Mouse (Mus musculus) ES-E14 (cell line): ENCODE measurements at regions not wholly inside any gene's neighbourhood (a gene's known extent, or its start where the extent isn't known, plus 50 kb on each side); places are given as distances from the start of the nearest gene placed in this dataset.
A peak's percentile ranks its signal among the peaks of the same experiment; 100 is the strongest.
"Not testable (repeated sequence)": the region's sequence is repeated elsewhere in the genome, so short reads cannot be mapped to it uniquely, and the experiment has no call there.

Experiments
- DNase-seq: peaks from one replicate; pipeline ENCODE4 v3.0.0-alpha.2; 2013; ENCODE audit warnings: low read depth, low spot score
- H3K27ac ChIP-seq: 2 replicates; pipeline ENCODE4 v1.5.1; 2012; ENCODE audit warnings: low read depth, mild to moderate bottlenecking, low read length, moderate library complexity, mixed read lengths; ENCODE audit not compliant: poor library complexity, insufficient read depth, severe bottlenecking
- H3K36me3 ChIP-seq: 2 replicates; pipeline ENCODE4 v1.6.1; 2012; ENCODE audit warnings: mild to moderate bottlenecking, low read length, moderate library complexity, mixed read lengths; ENCODE audit not compliant: control insufficient read depth, poor library complexity, insufficient read depth, severe bottlenecking
- H3K4me1 ChIP-seq, 2 experiments: fragments of 150-350 bp in 1 of 2; sonication (generic) in 1 of 2; 2 replicates each; pipeline ENCODE4 v1.6.1; 2012; ENCODE audit warnings: low read length in 2 of 2, mild to moderate bottlenecking in 1 of 2, mixed read lengths in 1 of 2; ENCODE audit not compliant: control insufficient read depth in 2 of 2, insufficient read depth in 2 of 2, poor library complexity in 1 of 2
- H3K4me3 ChIP-seq, 2 experiments: fragments of 150-350 bp in 1 of 2; sonication (generic) in 1 of 2; 2 replicates each; pipeline ENCODE4 v1.5.1; 2012; ENCODE audit warnings: low read length in 2 of 2, low read depth in 1 of 2, mild to moderate bottlenecking in 1 of 2, mixed read lengths in 1 of 2; ENCODE audit not compliant: insufficient read depth in 1 of 2, poor library complexity in 1 of 2, severe bottlenecking in 1 of 2
- H3K9ac ChIP-seq: 2 replicates; pipeline ENCODE4 v1.6.1; 2012; ENCODE audit warnings: low read depth, mild to moderate bottlenecking, low read length, mixed read lengths; ENCODE audit not compliant: poor library complexity, insufficient read depth, severe bottlenecking
- H3K9me3 ChIP-seq: fragments of 150-350 bp; sonication (generic); 2 replicates; pipeline ENCODE4 v1.6.1; 2012; ENCODE audit warnings: low read depth, mild to moderate bottlenecking, low read length; ENCODE audit not compliant: control insufficient read depth, insufficient read depth
- in situ Hi-C, 2 experiments: fragments of 600-800 bp; cut with MboI; formaldehyde crosslinking; loops; one replicate each; pipeline ENCODE4 v1.15.1; 2025; ENCODE audit warnings: low sequenced_read_pairs in 2 of 2, inconsistent platforms in 1 of 2; ENCODE audit not compliant: unreplicated experiment in 2 of 2

DNA sequence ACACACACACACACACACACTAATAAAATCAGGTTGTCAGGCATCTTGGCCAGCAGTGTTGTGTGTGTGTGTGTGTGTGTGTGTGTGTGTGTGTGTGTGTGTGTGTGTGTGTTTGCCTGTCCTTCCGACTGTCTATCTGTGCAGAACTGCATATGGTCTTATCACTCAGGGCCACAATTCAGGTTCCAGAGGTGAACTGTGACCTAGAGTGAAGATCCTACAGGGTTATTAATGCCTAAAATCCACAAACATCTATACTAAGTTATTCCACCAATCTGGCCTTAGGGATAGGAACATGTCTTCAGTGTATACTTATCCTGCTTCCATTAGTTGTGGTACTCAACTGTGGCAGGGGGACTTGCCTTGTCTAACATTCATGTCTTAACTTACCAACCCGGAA lies 96.7 kb downstream of the Zfp369 start:
- H3K4me1 ChIP-seq, H3K4me3 ChIP-seq, H3K27ac ChIP-seq, in situ Hi-C loops, H3K9me3 ChIP-seq, H3K9ac ChIP-seq, DNase-seq, H3K36me3 ChIP-seq: not testable (repeated sequence)

DNA sequence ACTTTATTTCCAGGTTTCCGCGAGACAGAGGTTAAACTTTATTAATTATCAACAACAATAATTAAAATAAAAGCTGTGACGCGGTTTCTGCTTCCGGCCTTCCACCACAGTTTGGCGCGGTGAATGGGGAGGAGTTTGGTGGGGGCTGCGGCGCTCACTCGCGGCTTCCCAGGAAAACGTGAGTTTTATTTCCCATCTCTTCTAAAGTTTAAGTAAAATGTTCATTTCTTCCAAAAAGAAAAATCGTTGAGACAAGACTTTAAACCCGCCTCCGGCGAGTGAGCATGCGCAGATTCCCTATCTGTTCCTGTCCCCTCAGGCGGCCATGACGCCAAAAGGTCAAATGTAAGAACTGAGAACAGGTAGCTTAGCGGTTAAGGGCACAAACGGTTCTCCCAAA lies 100.8 kb downstream of the Zfp369 start:
- H3K9me3 ChIP-seq, H3K36me3 ChIP-seq, DNase-seq, H3K4me1 ChIP-seq, in situ Hi-C loops, H3K9ac ChIP-seq, H3K27ac ChIP-seq: not testable (repeated sequence)
- H3K4me3 ChIP-seq = peak overlapping the region; percentile 41 to 69

DNA sequence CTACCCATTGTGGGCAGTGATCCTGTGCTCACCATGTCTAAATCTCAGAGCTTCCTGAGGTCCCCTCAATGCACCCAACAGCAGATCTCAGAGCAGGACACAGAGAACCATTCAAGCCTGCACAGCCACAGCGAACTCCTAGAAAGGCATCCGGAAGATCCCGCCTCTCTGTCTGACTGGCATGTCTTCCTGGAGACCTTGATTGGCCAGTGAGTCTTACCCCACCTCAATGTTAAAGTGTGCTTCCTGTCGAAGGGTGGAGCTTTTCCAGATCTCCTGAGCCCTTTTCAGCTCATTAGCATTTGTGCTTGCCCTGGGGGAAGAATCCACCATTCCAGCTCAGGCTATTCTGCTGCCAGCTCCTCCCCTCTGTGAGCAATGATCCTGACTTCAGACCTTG lies 97.5 kb upstream of the Gm10139 start:
- H3K9me3 ChIP-seq, H3K27ac ChIP-seq, H3K36me3 ChIP-seq, in situ Hi-C loops, H3K9ac ChIP-seq, H3K4me1 ChIP-seq: not testable (repeated sequence)
- peak overlapping the region in 1 of 2 experiments; percentile 56; a peak in 2 of 4 replicates for H3K4me3 ChIP-seq
- peak; percentile 85 for DNase-seq

DNA sequence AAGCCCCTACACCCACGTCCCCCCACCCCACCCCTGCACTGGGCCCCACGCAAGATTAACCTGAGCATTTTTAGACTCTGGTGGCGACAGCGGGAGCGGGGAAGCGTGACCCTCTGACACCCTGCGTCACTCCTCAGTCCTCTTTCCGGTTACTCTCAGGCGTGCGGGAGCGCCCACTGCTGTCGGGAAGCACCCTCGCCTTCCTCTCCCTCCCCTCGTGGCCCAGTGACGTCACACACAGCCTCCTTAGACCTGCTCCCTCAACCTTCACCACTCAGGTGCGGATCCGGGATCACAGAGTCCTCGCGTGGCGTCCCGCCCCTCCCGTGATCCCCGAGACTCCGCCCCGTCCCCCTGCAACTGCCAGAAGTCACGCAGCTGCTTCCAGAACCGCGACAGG lies 92.3 kb upstream of the Gm10139 start:
- H3K9me3 ChIP-seq, DNase-seq, H3K4me1 ChIP-seq, H3K27ac ChIP-seq, in situ Hi-C loops, H3K36me3 ChIP-seq: not testable (repeated sequence)
- Histone ChIP-seq H3K4me3 (peak overlapping the region in 1 of 2 experiments; percentile 52; a peak in 3 of 4 replicates), H3K9ac (peak overlapping the region; percentile 30; the same call in 1 of the 2 replicates)
